Comparison of ENCODE assay signal across 7 mouse cellular contexts in the genomic region with DNA sequence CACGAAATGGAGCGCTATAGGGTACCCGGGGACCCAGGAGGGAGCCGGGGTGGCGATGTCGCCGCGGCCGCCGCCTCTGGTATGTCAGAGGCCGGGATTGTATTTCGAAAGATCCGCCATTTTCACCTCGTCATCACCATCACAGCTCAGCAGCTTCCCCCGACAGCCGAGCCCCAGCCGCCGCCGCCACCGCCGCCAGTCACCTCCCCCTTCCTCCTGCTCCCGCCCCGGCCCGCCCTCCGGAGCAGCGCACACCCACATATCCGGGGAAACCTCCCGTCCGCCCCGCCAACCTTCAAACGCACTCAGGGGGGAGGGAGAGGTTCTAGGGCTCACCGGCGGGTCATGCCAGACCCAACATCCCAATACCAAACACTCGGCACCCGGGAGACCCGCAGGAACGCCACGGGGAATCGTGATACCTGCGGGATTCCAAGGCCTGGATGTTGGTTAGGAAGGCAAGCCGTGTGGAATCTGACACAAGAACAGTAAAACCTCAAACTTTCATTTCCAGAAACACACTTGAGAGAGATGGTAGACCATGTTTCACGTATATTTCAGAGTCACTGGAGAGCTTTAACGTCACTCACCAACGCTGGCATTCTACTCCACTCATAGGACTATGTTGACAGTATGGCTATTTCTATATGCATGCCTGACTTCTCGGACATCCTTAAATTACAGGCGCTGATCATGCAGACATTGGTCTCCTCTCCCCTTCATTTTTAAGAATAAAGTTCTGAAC. TPM values are rescaled to one million over a fixed set of nuclear protein-coding genes. Genes with fewer than 3 reads are reported as not detected.
DNase-seq lines count a peak whose midpoint lies in the region; ATAC-seq and TF ChIP-seq lines count a peak whose summit lies in the region.

No protein-coding gene starts in this region.

- DNase-seq in adrenal gland, postnatal 10 days = peak; percentile 91
- peak; percentile 88 for DNase-seq in embryonic facial prominence, embryonic 10.5 days (ENCODE audit: low spot score)
- DNase-seq in limb, embryonic 11.5 days (ENCODE audit: low spot score) = peak; percentile 81
- DNase-seq in skeletal muscle tissue, adult 2 months (ENCODE audit: low read depth, low spot score) = peak; percentile 56

- H3K9ac ChIP-seq in intestine, postnatal 0 days (ENCODE audit: low read depth, low read length) = peak overlapping the region; percentile 62
- peak overlapping the region; percentile 65 for H3K9ac ChIP-seq in limb, embryonic 11.5 days (ENCODE audit: low read length)
- H3K9ac ChIP-seq in midbrain, embryonic 12.5 days (replicated peaks) = peak overlapping the region; percentile 78

- no peaks in the 10 kb centered on the region for H3K36me3 ChIP-seq in embryonic facial prominence, embryonic 10.5 days (replicated peaks)
- H3K36me3 ChIP-seq in intestine, postnatal 0 days (ENCODE audit: control insufficient read depth, insufficient read depth) = no peaks in the 10 kb centered on the region
- H3K36me3 ChIP-seq in limb, embryonic 11.5 days (ENCODE audit: control insufficient read depth, insufficient read depth, low read length) = no peaks in the 10 kb centered on the region
- no peaks in the 10 kb centered on the region for H3K36me3 ChIP-seq in midbrain, embryonic 12.5 days

- peak overlapping the region; percentile 90 for H3K4me2 ChIP-seq in intestine, postnatal 0 days (replicated peaks; ENCODE audit: low read depth)
- peak overlapping the region; percentile 93 for H3K4me2 ChIP-seq in limb, embryonic 11.5 days (ENCODE audit: low read depth, severe bottlenecking)
- H3K4me2 ChIP-seq in midbrain, embryonic 12.5 days (replicated peaks) = peak overlapping the region; percentile 92

- ATAC-seq in granulocyte monocyte progenitor cell, adult 5-6 weeks (replicated peaks; ENCODE audit: poor library complexity, severe bottlenecking) = peak; percentile 76
- ATAC-seq in intestine, postnatal 0 days = peak; percentile 82
- ATAC-seq in limb, embryonic 11.5 days (ENCODE audit: insufficient number of reproducible peaks, low FRiP score, low TSS enrichment, low read depth) = peak; percentile 52; the same call in 1 of the 2 replicates
- peak; percentile 70 for ATAC-seq in midbrain, embryonic 12.5 days (ENCODE audit: low FRiP score, low read depth)

- TF ChIP-seq CTCF in intestine, postnatal 0 days (IDR thresholded peaks at IDR 0.05; ENCODE audit: low read depth) = no peak

- no peaks in the 10 kb centered on the region for H3K27me3 ChIP-seq in embryonic facial prominence, embryonic 10.5 days (replicated peaks; ENCODE audit: low read depth, poor library complexity, severe bottlenecking)
- H3K27me3 ChIP-seq in intestine, postnatal 0 days (replicated peaks; ENCODE audit: control insufficient read depth, insufficient read depth, low read length) = no peaks in the 10 kb centered on the region
- no peaks in the 10 kb centered on the region for H3K27me3 ChIP-seq in limb, embryonic 11.5 days (ENCODE audit: control insufficient read depth, insufficient read depth, low read length)
- H3K27me3 ChIP-seq in midbrain, embryonic 12.5 days = no peaks in the 10 kb centered on the region

- WGBS in embryonic facial prominence, embryonic 10.5 days = under 1% methylated on average over 45 of the region's 46 CpGs
- WGBS in intestine, postnatal 0 days = under 1% methylated on average over 46 of the region's 46 CpGs
- 1% methylated on average over 39 of the region's 46 CpGs for WGBS in limb, embryonic 11.5 days
- under 1% methylated on average over 39 of the region's 46 CpGs for WGBS in midbrain, embryonic 12.5 days

- no peaks in the 10 kb centered on the region for H3K9me3 ChIP-seq in embryonic facial prominence, embryonic 10.5 days
- H3K9me3 ChIP-seq in intestine, postnatal 0 days (ENCODE audit: control insufficient read depth) = no peaks in the 10 kb centered on the region
- no peaks in the 10 kb centered on the region for H3K9me3 ChIP-seq in limb, embryonic 11.5 days (ENCODE audit: control insufficient read depth, low read length)
- no peaks in the 10 kb centered on the region for H3K9me3 ChIP-seq in midbrain, embryonic 12.5 days

- H3K27ac ChIP-seq in embryonic facial prominence, embryonic 10.5 days (replicated peaks) = peak overlapping the region; percentile 88
- peak overlapping the region; percentile 70 for H3K27ac ChIP-seq in intestine, postnatal 0 days (ENCODE audit: low read depth, low read length)
- 0 out of 2 replicates have a peak overlapping the region, but pooled peaks have one; percentile 18 for H3K27ac ChIP-seq in limb, embryonic 11.5 days (replicated peaks; ENCODE audit: low read depth, low read length)
- H3K27ac ChIP-seq in midbrain, embryonic 12.5 days (replicated peaks) = peak overlapping the region; percentile 43

- peaks cover 39% of the 10 kb centered on the region for H3K4me1 ChIP-seq in embryonic facial prominence, embryonic 10.5 days
- H3K4me1 ChIP-seq in intestine, postnatal 0 days (replicated peaks; ENCODE audit: control insufficient read depth, insufficient read depth, low read length) = peaks cover 8% of the 10 kb centered on the region
- H3K4me1 ChIP-seq in limb, embryonic 11.5 days (ENCODE audit: control insufficient read depth, insufficient read depth, low read length) = peaks cover 6% of the 10 kb centered on the region; the same call in 1 of the 2 replicates
- H3K4me1 ChIP-seq in midbrain, embryonic 12.5 days = peaks cover 17% of the 10 kb centered on the region

- peak overlapping the region; percentile 88 for H3K4me3 ChIP-seq in embryonic facial prominence, embryonic 10.5 days
- H3K4me3 ChIP-seq in intestine, postnatal 0 days (ENCODE audit: low read depth, low read length) = peak overlapping the region; percentile 73
- H3K4me3 ChIP-seq in limb, embryonic 11.5 days (ENCODE audit: low read depth, low read length) = peak overlapping the region; percentile 77
- H3K4me3 ChIP-seq in midbrain, embryonic 12.5 days = peak overlapping the region; percentile 73

RNA-seq across cellular contexts. Expression of a gene that starts 1.8 kb away (rescaled TPM):
- total RNA-seq in adrenal gland, postnatal 10 days (2021) = 10 to 100 TPM; 12.6 to 13.0 TPM
- 14.2 and 15.4 TPM in 2 replicates for polyA plus RNA-seq in embryonic facial prominence, embryonic 10.5 days (2016; fragmentation: Nextera tagmentation; extraction: Ambion mirVana)
- total RNA-seq in granulocyte monocyte progenitor cell, adult 5-6 weeks (2014; fragmentation: Nextera tagmentation) = 26.2 and 27.7 TPM in 2 replicates
- total RNA-seq in granulocyte monocyte progenitor cell, adult 5-6 weeks (2017) = 26.6 and 31.6 TPM in 2 replicates
- polyA plus RNA-seq in intestine, postnatal 0 days (2015; fragmentation: Nextera tagmentation; extraction: Ambion mirVana) = 7.0 and 7.9 TPM in 2 replicates
- polyA plus RNA-seq in limb, embryonic 11.5 days (2014; fragmentation: Nextera tagmentation; extraction: Ambion mirVana) = 16.1 and 16.8 TPM in 2 replicates
- polyA plus RNA-seq in midbrain, embryonic 12.5 days (2016; fragmentation: Nextera tagmentation; extraction: Ambion mirVana) = 15.3 and 16.5 TPM in 2 replicates

RNA-seq across cellular contexts. Expression of a gene that starts 19.5 kb away (rescaled TPM):
- 10 to 100 TPM; 70.1 to 73.6 TPM for total RNA-seq in adrenal gland, postnatal 10 days (2021)
- polyA plus RNA-seq in embryonic facial prominence, embryonic 10.5 days (2016; fragmentation: Nextera tagmentation; extraction: Ambion mirVana) = 236 and 237 TPM in 2 replicates
- total RNA-seq in granulocyte monocyte progenitor cell, adult 5-6 weeks (2014; fragmentation: Nextera tagmentation) = 72.0 and 81.7 TPM in 2 replicates
- total RNA-seq in granulocyte monocyte progenitor cell, adult 5-6 weeks (2017) = 147 and 155 TPM in 2 replicates
- 76.9 and 77.6 TPM in 2 replicates for polyA plus RNA-seq in intestine, postnatal 0 days (2015; fragmentation: Nextera tagmentation; extraction: Ambion mirVana)
- polyA plus RNA-seq in limb, embryonic 11.5 days (2014; fragmentation: Nextera tagmentation; extraction: Ambion mirVana) = 254 TPM in 2 replicates
- 191 and 203 TPM in 2 replicates for polyA plus RNA-seq in midbrain, embryonic 12.5 days (2016; fragmentation: Nextera tagmentation; extraction: Ambion mirVana)

Comparison
In these comparisons a context has a peak if more than half of its experiments do, and no peak if none do; other contexts are left out.
1. Peak in every context shown above with its lines: DNase-seq, ATAC-seq, H3K4me3 ChIP-seq and H3K27ac ChIP-seq.
2. H3K27ac ChIP-seq: peak in every context shown above with its lines; median percentile 88 in embryonic facial prominence, embryonic 10.5 days; 70 in intestine, postnatal 0 days; 43 in midbrain, embryonic 12.5 days; 18 in limb, embryonic 11.5 days.